Mouse (Mus musculus) kidney, adult 2 months (tissue): ENCODE data around the gene Gm5148. TPM values are rescaled to one million over a fixed set of nuclear protein-coding genes. Genes with fewer than 3 reads are reported as not detected.

ENCODE experiments used
- DNase-seq: peaks from one replicate; pipeline ENCODE4 v3.0.0; 2021
- H3K27ac ChIP-seq: fragments of 200-500 bp; 2 replicates; pipeline ENCODE4 v1.5.1; 2012; ENCODE audit warnings: low read depth, low read length, control low read depth, inconsistent platforms; ENCODE audit not compliant: insufficient read depth
- H3K27me3 ChIP-seq: fragments of 200-500 bp; replicated peaks from 2 replicates; pipeline ENCODE4 v1.6.1; 2012; ENCODE audit warnings: mild to moderate bottlenecking, moderate library complexity, low read length, inconsistent platforms; ENCODE audit not compliant: control insufficient read depth, insufficient read depth
- H3K36me3 ChIP-seq: fragments of 200-500 bp; 2 replicates; pipeline ENCODE4 v1.6.1; 2012; ENCODE audit warnings: mild to moderate bottlenecking, moderate library complexity, low read length, inconsistent platforms; ENCODE audit not compliant: control insufficient read depth, insufficient read depth
- H3K4me1 ChIP-seq: fragments of 200-500 bp; 2 replicates; pipeline ENCODE4 v1.6.1; 2011; ENCODE audit warnings: low read length; ENCODE audit not compliant: control insufficient read depth, insufficient read depth
- H3K4me3 ChIP-seq: fragments of 200-500 bp; 2 replicates; pipeline ENCODE4 v1.5.1; 2011; ENCODE audit warnings: mild to moderate bottlenecking, low read depth, low read length, control low read depth; ENCODE audit not compliant: insufficient read depth
- CTCF ChIP-seq: fragments of 200-500 bp; conservative IDR thresholded peaks from 2 replicates; pipeline ENCODE4 v1.5.1; 2011; ENCODE audit warnings: low read depth, mild to moderate bottlenecking, control low read depth, low read length, moderate library complexity, mixed read lengths; ENCODE audit not compliant: insufficient read depth, insufficient read length
- POLR2A ChIP-seq: fragments of 200-500 bp; IDR thresholded peaks from one replicate; pipeline ENCODE4 v1.6.1; 2011; ENCODE audit warnings: low read depth, low read length, control low read depth
- WGBS: fragments of 180-500 bp; shearing (Covaris S2); methylation state at CpG from one replicate; pipeline ENCODE4 v1.1.7; 2018; 5-methylcytosine and 5-hydroxymethylcytosine counted together
- polyA plus RNA-seq: library from polyadenylated mRNA; depleted of rRNA; stranded (reverse); fragments of >200 nt; gene quantifications from 2 replicates; pipeline ENCODE4 v1.2.3, GENCODE M21; 2012; rRNA removed

Gene Gm5148
- polyA plus RNA-seq, 1 experiment: 9.3 TPM

- DNase-seq: no peak
- 0 out of 2 replicates have a peak, but pooled peaks cover 3% of the 10 kb centered on the region for H3K4me1 ChIP-seq
- TF ChIP-seq POLR2A: no peak
- no peak for TF ChIP-seq CTCF
Observed at GRCm38 (mm10) chr3:37669100-37669499, 55.2 kb downstream of the Gm5148 start.

GRCm38 (mm10) chr3:37668652-37669051 is 55.6 kb downstream of the Gm5148 start:
- 95% methylated on average over 12 of the region's 12 CpGs for WGBS
- no peaks in the 10 kb centered on the region for H3K36me3 ChIP-seq
- TF ChIP-seq CTCF (no peak), POLR2A (no peak)
- DNase-seq: no peak
- H3K27me3 ChIP-seq: no peaks in the 10 kb centered on the region
- H3K4me1 ChIP-seq: 0 out of 2 replicates have a peak, but pooled peaks cover 3% of the 10 kb centered on the region
- no peak overlapping the region for H3K4me3 ChIP-seq
- H3K27ac ChIP-seq: no peak overlapping the region

More at GRCm38 (mm10) chr3:37669100-37669499, 55.2 kb downstream of the Gm5148 start:
- WGBS: 98% methylated on average over 20 of the region's 20 CpGs
- H3K36me3 ChIP-seq: no peaks in the 10 kb centered on the region
- H3K27me3 ChIP-seq: no peaks in the 10 kb centered on the region
- H3K27ac ChIP-seq: no peak overlapping the region
- H3K4me3 ChIP-seq: no peak overlapping the region

GRCm38 (mm10) chr3:37667736-37668135 is 56.6 kb downstream of the Gm5148 start:
- Histone ChIP-seq H3K4me1 (no peaks in the 10 kb centered on the region), H3K36me3 (no peaks in the 10 kb centered on the region), H3K4me3 (no peak overlapping the region), H3K27ac (no peak overlapping the region), H3K27me3 (no peaks in the 10 kb centered on the region)
- DNase-seq: no peak
- TF ChIP-seq CTCF (no peak), POLR2A (no peak)
- WGBS: 28% methylated on average over 7 of the region's 7 CpGs

- no peaks in the 10 kb centered on the region for H3K4me1 ChIP-seq
- no peak overlapping the region for H3K27ac ChIP-seq
- H3K36me3 ChIP-seq: no peaks in the 10 kb centered on the region
- TF ChIP-seq CTCF (no peak), POLR2A (no peak)
- H3K27me3 ChIP-seq: no peaks in the 10 kb centered on the region
- H3K4me3 ChIP-seq: no peak overlapping the region
- DNase-seq: no peak
- WGBS: 51% methylated on average over 2 of the region's 2 CpGs
Observed at GRCm38 (mm10) chr3:37667119-37667467, 57.2 kb downstream of the Gm5148 start.

- no peak for TF ChIP-seq POLR2A
- no peaks in the 10 kb centered on the region for H3K27me3 ChIP-seq
- peak; percentile 70 for DNase-seq
- no peaks in the 10 kb centered on the region for H3K4me1 ChIP-seq
- no peak overlapping the region for H3K27ac ChIP-seq
- 34% methylated on average over 9 of the region's 9 CpGs for WGBS
- H3K4me3 ChIP-seq: no peak overlapping the region
- H3K36me3 ChIP-seq: no peaks in the 10 kb centered on the region
Observed at GRCm38 (mm10) chr3:37666291-37667118, 57.8 kb downstream of the Gm5148 start.

Other genes starting within 250 kb of the Gm5148 start
- 47.3 and 50.2 TPM in 2 replicates for gene Spry1, start 84.5 kb downstream of the Gm5148 start, polyA plus RNA-seq